Mouse (Mus musculus): Measurements from ENCODE around the gene Bicral. TPM values are rescaled to one million over a fixed set of nuclear protein-coding genes. Genes with fewer than 3 reads are reported as not detected.

The Bicral gene
- total and polyA plus RNA-seq, 3 experiments, result 3.0 to 7.4 (median 5.9) TPM

GRCm38 (mm10) chr17:46884766-46885165, 26.5 kb upstream of the Bicral start:
- Histone ChIP-seq H3K9me3 (replicated peaks; ENCODE audit: low read length) (no peaks in the 10 kb centered on the region), H3K9ac (ENCODE audit: insufficient read depth, low read depth) (no peak overlapping the region), H3K79me2 (replicated peaks; ENCODE audit: control insufficient read depth, extremely low read depth, insufficient read depth, poor library complexity, severe bottlenecking) (no peaks in the 10 kb centered on the region), H3K4me2 (ENCODE audit: insufficient read depth, low read depth, poor library complexity, severe bottlenecking) (no peak overlapping the region), H3K4me1 (ENCODE audit: control insufficient read depth in 1 of 2, insufficient read depth in 2 of 2) (peaks cover 8 to 22% of the 10 kb centered on the region in 2 experiments), H3K27me3 (replicated peaks) (no peaks in the 10 kb centered on the region), H3K36me3 (replicated peaks in 1 of 2; ENCODE audit: control insufficient read depth in 1 of 2, insufficient read depth in 1 of 2, low read length in 1 of 2) (peaks cover 0 to 42% of the 10 kb centered on the region in 2 experiments), H3K4me3 (replicated peaks in 1 of 3; ENCODE audit: low read depth in 2 of 3, low read length in 2 of 3, poor library complexity in 1 of 3) (no peak overlapping the region), H3K27ac (ENCODE audit: insufficient read depth, low read depth) (no peak overlapping the region)
- TF ChIP-seq TBP (conservative IDR thresholded peaks at IDR 0.05; ENCODE audit: low read depth, low read length) (no peak), USF2 (conservative IDR thresholded peaks at IDR 0.05; ENCODE audit: low read depth, low read length) (no peak), EP300 (IDR thresholded peaks at IDR 0.05; ENCODE audit: low read length) (no peak)
- dilution Hi-C loops (cut with MboI; ENCODE audit: extremely low pct_ligation_motif_present, extremely low pct_unique_long_range_greater_than_20kb, low sequenced_read_pairs), result no loop called here
- no peak for DNase-seq (ENCODE audit: extremely low read depth)
- in situ Hi-C loops (cut with MboI; ENCODE audit: low pct_ligation_motif_present, low pct_unique_long_range_greater_than_20kb, low sequenced_read_pairs), result loop anchor here (10.0 kb wide), 1 partner anchor 100 kb away; the partner anchor contains the start of gene Rpl7l1

GRCm38 (mm10) chr17:46883107-46883506, 24.8 kb upstream of the Bicral start:
- no peaks in the 10 kb centered on the region for H3K9me3 ChIP-seq (replicated peaks; ENCODE audit: low read length)
- DNase-seq (ENCODE audit: extremely low read depth), result no peak
- peaks cover 11 to 22% of the 10 kb centered on the region in 2 experiments for H3K4me1 ChIP-seq (ENCODE audit: control insufficient read depth in 1 of 2, insufficient read depth in 2 of 2)
- H3K4me2 ChIP-seq (ENCODE audit: insufficient read depth, low read depth, poor library complexity, severe bottlenecking), result no peak overlapping the region
- H3K9ac ChIP-seq (ENCODE audit: insufficient read depth, low read depth), result no peak overlapping the region
- no peak overlapping the region for H3K4me3 ChIP-seq (replicated peaks in 1 of 3; ENCODE audit: low read depth in 2 of 3, low read length in 2 of 3, poor library complexity in 1 of 3)
- no peak overlapping the region for H3K27ac ChIP-seq (ENCODE audit: insufficient read depth, low read depth)
- no peaks in the 10 kb centered on the region for H3K27me3 ChIP-seq (replicated peaks)
- dilution Hi-C loops (cut with MboI; ENCODE audit: extremely low pct_ligation_motif_present, extremely low pct_unique_long_range_greater_than_20kb, low sequenced_read_pairs) (no loop called here), in situ Hi-C loops (cut with MboI; ENCODE audit: low pct_ligation_motif_present, low pct_unique_long_range_greater_than_20kb, low sequenced_read_pairs) (loop anchor here (10.0 kb wide), 1 partner anchor 98 kb away; the partner anchor contains the start of gene Rpl7l1)
- peaks cover 0 to 46% of the 10 kb centered on the region in 2 experiments for H3K36me3 ChIP-seq (replicated peaks in 1 of 2; ENCODE audit: control insufficient read depth in 1 of 2, insufficient read depth in 1 of 2, low read length in 1 of 2)
- no peaks in the 10 kb centered on the region for H3K79me2 ChIP-seq (replicated peaks; ENCODE audit: control insufficient read depth, extremely low read depth, insufficient read depth, poor library complexity, severe bottlenecking)
- TF ChIP-seq NRF1 (IDR thresholded peaks at IDR 0.05; ENCODE audit: low read depth, low read length), result no peak
- TF ChIP-seq MAZ (IDR thresholded peaks at IDR 0.05; ENCODE audit: low read depth, low read length), result no peak
- no peak for TF ChIP-seq MAFK (IDR thresholded peaks at IDR 0.05; ENCODE audit: insufficient replicate concordance, low read length)
- no peak for TF ChIP-seq SIN3A (IDR thresholded peaks at IDR 0.05; ENCODE audit: low read length)
- TF ChIP-seq EP300 (IDR thresholded peaks at IDR 0.05; ENCODE audit: low read length), result no peak
- TF ChIP-seq CHD2 (IDR thresholded peaks at IDR 0.05; ENCODE audit: low read length), result no peak
- TF ChIP-seq CHD1 (IDR thresholded peaks at IDR 0.05; ENCODE audit: low read depth, low read length), result no peak
- TF ChIP-seq USF1 (IDR thresholded peaks at IDR 0.05; ENCODE audit: low read depth, low read length), result no peak
- TF ChIP-seq ZKSCAN1 (IDR thresholded peaks at IDR 0.05; ENCODE audit: borderline replicate concordance, low read depth, low read length), result no peak
- no peak for TF ChIP-seq ZNF384 (IDR thresholded peaks at IDR 0.05; ENCODE audit: low read depth, low read length)

GRCm38 (mm10) chr17:46881728-46882127, 23.4 kb upstream of the Bicral start:
- Histone ChIP-seq H3K4me2 (ENCODE audit: insufficient read depth, low read depth, poor library complexity, severe bottlenecking) (no peak overlapping the region), H3K27me3 (replicated peaks) (no peaks in the 10 kb centered on the region), H3K4me3 (replicated peaks in 1 of 3; ENCODE audit: low read depth in 2 of 3, low read length in 2 of 3, poor library complexity in 1 of 3) (no peak overlapping the region), H3K79me2 (replicated peaks; ENCODE audit: control insufficient read depth, extremely low read depth, insufficient read depth, poor library complexity, severe bottlenecking) (no peaks in the 10 kb centered on the region), H3K9ac (ENCODE audit: insufficient read depth, low read depth) (no peak overlapping the region), H3K9me3 (replicated peaks; ENCODE audit: low read length) (no peaks in the 10 kb centered on the region), H3K36me3 (replicated peaks in 1 of 2; ENCODE audit: control insufficient read depth in 1 of 2, insufficient read depth in 1 of 2, low read length in 1 of 2) (peaks cover 0 to 38% of the 10 kb centered on the region in 2 experiments), H3K27ac (ENCODE audit: insufficient read depth, low read depth) (no peak overlapping the region), H3K4me1 (ENCODE audit: control insufficient read depth in 1 of 2, insufficient read depth in 2 of 2) (peaks cover 11 to 22% of the 10 kb centered on the region in 2 experiments)
- in situ Hi-C loops (cut with MboI; ENCODE audit: low pct_ligation_motif_present, low pct_unique_long_range_greater_than_20kb, low sequenced_read_pairs), result loop anchor here (10.0 kb wide), 1 partner anchor 97 kb away; the partner anchor contains the start of gene Rpl7l1
- no peak for DNase-seq (ENCODE audit: extremely low read depth)
- dilution Hi-C loops (cut with MboI; ENCODE audit: extremely low pct_ligation_motif_present, extremely low pct_unique_long_range_greater_than_20kb, low sequenced_read_pairs), result no loop called here
- TF ChIP-seq CTCF (conservative IDR thresholded peaks at IDR 0.05 in 1 of 2, IDR thresholded peaks at IDR 0.05 in 1 of 2; ENCODE audit: low read depth in 2 of 2, low read length in 2 of 2) (no peak), POLR2A (IDR thresholded peaks at IDR 0.05; ENCODE audit: low read depth, low read length) (no peak), ZC3H11A (IDR thresholded peaks at IDR 0.05; ENCODE audit: low read depth, low read length) (no peak), GABPA (IDR thresholded peaks at IDR 0.05; ENCODE audit: insufficient replicate concordance, low read depth, low read length) (no peak), ETS1 (conservative IDR thresholded peaks at IDR 0.05; ENCODE audit: low read depth, low read length) (no peak), E2F4 (IDR thresholded peaks at IDR 0.05; ENCODE audit: insufficient replicate concordance, low read depth, low read length) (no peak), USF2 (conservative IDR thresholded peaks at IDR 0.05; ENCODE audit: low read depth, low read length) (no peak), ZMIZ1 (IDR thresholded peaks at IDR 0.05; ENCODE audit: low read depth, low read length) (no peak)
